Mouse (Mus musculus) lung, embryonic 14.5 days (tissue): ENCODE results near the gene Galnt9. TPM values are rescaled to one million over a fixed set of nuclear protein-coding genes. Genes with fewer than 3 reads are reported as not detected.

ENCODE experiments used
- ATAC-seq: fragments of 200-750 bp; cut with Nextera tagmentation; 2 replicates; pipeline ENCODE4 v1.8.0; 2017; ENCODE audit warnings: mild to moderate bottlenecking, moderate TSS enrichment, moderate library complexity; ENCODE audit not compliant: insufficient read depth
- DNase-seq: peaks from one replicate; pipeline ENCODE4 v3.0.0-alpha.2; 2015
- H3K27ac ChIP-seq: fragments of 300-500 bp; sonication (generic); 2 replicates; pipeline ENCODE4 v1.5.1; 2014; ENCODE audit warnings: low read depth, mild to moderate bottlenecking, moderate library complexity
- H3K27me3 ChIP-seq: fragments of 300-500 bp; sonication (generic); 2 replicates; pipeline ENCODE4 v1.6.1; 2014; ENCODE audit warnings: low read length, control low read depth; ENCODE audit not compliant: insufficient read depth
- H3K36me3 ChIP-seq: fragments of 300-500 bp; sonication (generic); 2 replicates; pipeline ENCODE4 v1.6.1; 2014; ENCODE audit warnings: control low read depth; ENCODE audit not compliant: insufficient read depth
- H3K4me1 ChIP-seq: fragments of 300-500 bp; sonication (generic); 2 replicates; pipeline ENCODE4 v1.6.1; 2014; ENCODE audit warnings: antibody characterized with exemption, control low read depth; ENCODE audit not compliant: insufficient read depth
- H3K4me2 ChIP-seq: fragments of 300-500 bp; sonication (generic); 2 replicates; pipeline ENCODE4 v1.6.1; 2014; ENCODE audit warnings: mild to moderate bottlenecking
- H3K4me3 ChIP-seq: fragments of 300-500 bp; sonication (generic); 2 replicates; pipeline ENCODE4 v1.5.1; 2014; ENCODE audit warnings: low read depth, low read length
- H3K9ac ChIP-seq: fragments of 300-500 bp; sonication (generic); 2 replicates; pipeline ENCODE4 v1.6.1; 2014
- H3K9me3 ChIP-seq: fragments of 300-500 bp; sonication (generic); 2 replicates; pipeline ENCODE4 v1.6.1; 2016; ENCODE audit warnings: low read depth, low read length, control low read depth
- CTCF ChIP-seq: IDR thresholded peaks from 2 replicates; pipeline ENCODE4 v1.5.1; 2016; ENCODE audit warnings: antibody characterized with exemption, low read depth
- WGBS: fragments of 180-500 bp; shearing (Covaris S2); extraction: QIAGEN DNeasy Blood & Tissue Kit; methylation state at CpG from one replicate; pipeline ENCODE4 v1.1.7; 2014; 5-methylcytosine and 5-hydroxymethylcytosine counted together
- microRNA-seq: library from miRNA; unstranded; fragments of <30 nt; microRNA quantifications from one replicate; pipeline ENCODE4, GENCODE M21; 2016; ENCODE audit warnings: borderline number of aligned reads
- polyA plus RNA-seq: library from polyadenylated mRNA; unstranded; fragments of >200 nt; fragmentation: Nextera tagmentation; extraction: Ambion mirVana; gene quantifications from 2 replicates; pipeline ENCODE4 v1.2.1, GENCODE M21; 2014

Galnt9 gene
- polyA plus RNA-seq, 1 experiment from 2014 or later: not detected

- ATAC-seq: peak; percentile 89
These were observed 108.8 kb downstream of the Galnt9 start, which contains the start of the genes Noc4l and Ddx51 for GRCm38 (mm10) chr5:110652719-110653648. Gene Noc4l, minus strand, starts transcription at chr5:110653417. Gene Ddx51, plus strand, starts transcription at chr5:110653451.

DNA sequence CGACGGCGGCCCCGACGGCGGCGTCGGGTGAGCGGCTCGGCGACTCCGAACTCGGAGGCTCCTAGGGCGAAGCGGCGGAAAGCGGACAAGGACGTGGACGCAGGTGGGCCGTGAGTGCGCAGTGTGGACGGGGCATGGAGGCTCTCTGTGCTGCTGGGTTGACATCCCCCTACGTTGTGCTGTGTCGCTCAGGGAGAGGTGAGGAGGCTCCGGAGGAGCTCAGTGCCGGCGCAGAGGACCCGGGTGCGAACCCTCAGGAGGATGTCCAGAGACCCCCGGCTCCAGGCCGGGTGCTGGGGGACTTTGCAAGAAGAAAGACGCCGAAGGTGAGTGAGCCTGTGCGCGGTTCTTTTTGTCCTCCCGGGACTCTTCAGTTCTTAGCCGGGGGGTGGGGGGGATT lies 109.5 kb downstream of the Galnt9 start:
- no peaks in the 10 kb centered on the region for H3K4me1 ChIP-seq
- H3K4me2 ChIP-seq: peak overlapping the region; percentile 89
- H3K36me3 ChIP-seq: peaks cover 80% of the 10 kb centered on the region
- peak overlapping the region; percentile 18; the same call in 1 of the 2 replicates for H3K27ac ChIP-seq
- no peak for TF ChIP-seq CTCF
- peak overlapping the region; percentile 90 for H3K9ac ChIP-seq
- ATAC-seq (peak; percentile 48), DNase-seq (no peak)
- peak overlapping the region; percentile 99 for H3K4me3 ChIP-seq
- H3K27me3 ChIP-seq: no peaks in the 10 kb centered on the region
- H3K9me3 ChIP-seq: no peaks in the 10 kb centered on the region
- 1% methylated on average over 37 of the region's 37 CpGs for WGBS

More at GRCm38 (mm10) chr5:110652719-110653648, 108.8 kb downstream of the Galnt9 start, which contains the start of the genes Noc4l and Ddx51:
- H3K4me3 ChIP-seq: peak within 1 kb of the TSS; percentile 99
- H3K9me3 ChIP-seq: no peaks in the 10 kb centered on the region
- 1% methylated on average over 90 of the region's 91 CpGs for WGBS
- peak; percentile 99 for DNase-seq
- H3K36me3 ChIP-seq: peaks cover 80% of the 10 kb centered on the region
- peak within 1 kb of the TSS; percentile 90 for H3K9ac ChIP-seq
- H3K27ac ChIP-seq: peak within 1 kb of the TSS; percentile 18; the same call in 1 of the 2 replicates
- H3K4me2 ChIP-seq: peak within 1 kb of the TSS; percentile 89
- no peak for TF ChIP-seq CTCF
- H3K4me1 ChIP-seq: no peaks in the 10 kb centered on the region
- H3K27me3 ChIP-seq: no peaks in the 10 kb centered on the region

DNA sequence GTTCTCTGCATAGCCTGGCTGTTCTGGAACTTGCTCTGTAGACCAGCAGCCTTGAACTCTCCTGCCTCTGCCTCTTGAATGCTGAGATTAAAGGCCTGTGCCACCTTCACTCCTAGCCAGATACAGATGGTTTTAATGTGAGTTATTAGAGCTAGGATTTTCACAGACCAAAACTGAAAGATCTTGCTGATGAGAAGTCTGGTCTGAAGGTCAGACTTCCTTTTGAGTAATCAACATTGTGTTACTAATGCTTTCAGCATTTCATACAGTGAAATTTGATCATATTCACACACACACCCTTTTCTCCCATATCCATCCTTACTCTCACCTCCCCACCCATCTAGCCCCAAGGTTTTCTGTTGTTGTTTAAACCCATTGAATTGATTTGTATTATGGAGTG lies 115.5 kb downstream of the Galnt9 start:
- H3K9me3 ChIP-seq: no peaks in the 10 kb centered on the region
- H3K4me1 ChIP-seq: no peaks in the 10 kb centered on the region
- H3K9ac ChIP-seq: no peak overlapping the region
- TF ChIP-seq CTCF: no peak
- no peak overlapping the region for H3K4me2 ChIP-seq
- DNase-seq (no peak), ATAC-seq (no peak)
- H3K27me3 ChIP-seq: no peaks in the 10 kb centered on the region
- no peak overlapping the region for H3K4me3 ChIP-seq
- peaks cover 90% of the 10 kb centered on the region for H3K36me3 ChIP-seq
- no peak overlapping the region for H3K27ac ChIP-seq

GRCm38 (mm10) chr5:110664041-110664440 lies 119.9 kb downstream of the Galnt9 start:
- DNase-seq (no peak), ATAC-seq (no peak)
- Histone ChIP-seq H3K27me3 (no peaks in the 10 kb centered on the region), H3K36me3 (peaks cover 88% of the 10 kb centered on the region), H3K27ac (no peak overlapping the region), H3K9me3 (no peaks in the 10 kb centered on the region), H3K4me1 (no peaks in the 10 kb centered on the region), H3K9ac (no peak overlapping the region), H3K4me3 (no peak overlapping the region), H3K4me2 (no peak overlapping the region)
- TF ChIP-seq CTCF: no peak
- WGBS: 83% methylated on average over 2 of the region's 2 CpGs

- Histone ChIP-seq H3K36me3 (peaks cover 86% of the 10 kb centered on the region), H3K27me3 (no peaks in the 10 kb centered on the region), H3K4me1 (no peaks in the 10 kb centered on the region), H3K4me2 (no peak overlapping the region), H3K9ac (no peak overlapping the region), H3K9me3 (no peaks in the 10 kb centered on the region), H3K27ac (no peak overlapping the region), H3K4me3 (no peak overlapping the region)
- WGBS: 92% methylated on average over 2 of the region's 2 CpGs
- ATAC-seq (no peak), DNase-seq (no peak)
- TF ChIP-seq CTCF: no peak
These were observed 120.7 kb downstream of the Galnt9 start for GRCm38 (mm10) chr5:110664750-110665269.

DNA sequence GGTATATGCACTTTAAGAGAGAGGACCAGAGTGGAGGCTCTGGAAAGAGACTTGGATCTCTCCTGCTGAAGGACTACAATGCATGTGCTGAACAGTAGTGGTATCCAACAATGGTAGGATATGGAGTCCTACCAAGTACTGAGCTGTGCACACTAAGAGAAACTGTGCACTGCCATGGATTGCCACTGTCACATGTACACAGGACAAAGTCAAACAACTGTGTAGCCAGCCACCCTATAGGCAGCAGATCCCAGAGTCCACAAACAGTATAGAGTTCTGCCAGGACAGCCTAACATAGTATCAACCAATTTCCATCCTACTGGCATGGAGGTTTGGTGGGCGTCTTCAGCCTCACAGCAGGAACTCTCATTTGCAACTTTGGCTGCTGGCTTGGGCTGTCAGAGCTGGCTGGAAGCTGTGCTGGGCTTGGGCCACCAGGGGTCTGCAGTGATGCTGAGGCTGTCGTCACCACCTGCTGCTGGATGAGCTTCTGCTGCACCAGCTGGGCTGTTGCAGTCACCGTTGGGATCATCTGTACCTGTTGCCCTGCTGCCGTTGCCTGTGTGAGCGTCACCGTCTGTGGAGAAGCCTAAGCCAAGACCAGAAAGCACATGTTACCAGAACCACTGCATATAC lies 121.4 kb downstream of the Galnt9 start:
- no peak overlapping the region for H3K4me2 ChIP-seq
- ATAC-seq (no peak), DNase-seq (no peak)
- H3K9me3 ChIP-seq: no peaks in the 10 kb centered on the region
- 61% methylated on average over 6 of the region's 6 CpGs for WGBS
- H3K27ac ChIP-seq: no peak overlapping the region
- no peaks in the 10 kb centered on the region for H3K27me3 ChIP-seq
- H3K36me3 ChIP-seq: peaks cover 87% of the 10 kb centered on the region
- TF ChIP-seq CTCF: no peak
- no peaks in the 10 kb centered on the region for H3K4me1 ChIP-seq
- no peak overlapping the region for H3K9ac ChIP-seq
- H3K4me3 ChIP-seq: no peak overlapping the region

Small RNAs within 50 kb of the gene (microRNA-seq; reads per million reads assigned to microRNA genes)
- 1.4 reads per million for gene Mir7026

Other genes starting within 250 kb of the Galnt9 start
- 14.1 and 15.4 TPM in 2 replicates for gene P2rx2, start 201.1 kb upstream of the Galnt9 start, polyA plus RNA-seq
- 2.4 and 2.6 TPM in 2 replicates for gene Lrcol1, start 199.6 kb upstream of the Galnt9 start, polyA plus RNA-seq
- gene Fbrsl1, start 95.9 kb upstream of the Galnt9 start, polyA plus RNA-seq: 19.2 and 20.9 TPM in 2 replicates
- gene Noc4l, start 109.1 kb downstream of the Galnt9 start, polyA plus RNA-seq: 55.8 and 57.3 TPM in 2 replicates
- 32.4 and 36.8 TPM in 2 replicates for gene Ddx51, start 109.1 kb downstream of the Galnt9 start, polyA plus RNA-seq
- 52.8 and 60.5 TPM in 2 replicates for gene Ep400, start 226.4 kb downstream of the Galnt9 start, polyA plus RNA-seq
- gene Pus1, start 236.3 kb downstream of the Galnt9 start, polyA plus RNA-seq: 20.6 and 22.4 TPM in 2 replicates